Mouse (Mus musculus): Measurements from ENCODE around the gene Serpina11. TPM values are rescaled to one million over a fixed set of nuclear protein-coding genes. Genes with fewer than 3 reads are reported as not detected.
"Not testable (repeated sequence)": the region's sequence is repeated elsewhere in the genome, so short reads cannot be mapped to it uniquely, and the experiment has no call there.

The Serpina11 gene
- total RNA-seq, 2 experiments from 2014 or later, result 0.17 TPM; not detected in 1

GRCm38 (mm10) chr12:103977846-103978245 is 11.9 kb downstream of the Serpina11 start:
- peak; percentile 85 for ATAC-seq (replicated peaks; ENCODE audit: poor library complexity, severe bottlenecking)

- no peak for ATAC-seq (replicated peaks; ENCODE audit: poor library complexity, severe bottlenecking)
Measured at GRCm38 (mm10) chr12:103977060-103977459, 12.7 kb downstream of the Serpina11 start.

- no peak for ATAC-seq (replicated peaks; ENCODE audit: poor library complexity, severe bottlenecking)
Measured at GRCm38 (mm10) chr12:103971080-103971479, 18.7 kb downstream of the Serpina11 start.

GRCm38 (mm10) chr12:103969577-103970116 is 20.1 kb downstream of the Serpina11 start:
- ATAC-seq (replicated peaks; ENCODE audit: poor library complexity, severe bottlenecking), result no peak

DNA sequence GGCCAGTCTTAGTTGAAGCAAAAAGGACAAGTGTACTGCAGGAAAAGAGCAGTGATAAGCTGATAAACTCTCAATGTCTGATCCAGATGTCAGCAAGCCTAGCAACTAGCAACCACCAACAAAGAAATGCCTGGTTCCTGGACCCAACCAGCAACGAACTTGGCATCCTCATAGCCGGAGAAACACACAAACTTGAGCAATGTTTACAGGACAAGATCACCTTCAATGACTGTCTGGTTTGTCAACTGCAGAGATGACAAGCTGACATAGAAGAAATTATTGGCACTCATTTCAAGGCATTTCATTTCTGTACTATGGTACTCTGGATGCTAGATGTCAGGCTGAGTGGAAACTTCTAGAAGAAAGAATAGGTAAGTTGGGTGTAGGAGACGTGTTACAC is 23.0 kb downstream of the Serpina11 start:
- ATAC-seq (replicated peaks; ENCODE audit: poor library complexity, severe bottlenecking), result no peak

GRCm38 (mm10) chr12:103963288-103963687 is 26.5 kb downstream of the Serpina11 start:
- ATAC-seq (replicated peaks; ENCODE audit: poor library complexity, severe bottlenecking), result no peak

GRCm38 (mm10) chr12:103962860-103963259 is 26.9 kb downstream of the Serpina11 start:
- no peak for ATAC-seq (replicated peaks; ENCODE audit: poor library complexity, severe bottlenecking)

- no peak for ATAC-seq (replicated peaks; ENCODE audit: poor library complexity, severe bottlenecking)
Measured at GRCm38 (mm10) chr12:103962337-103962736, 27.4 kb downstream of the Serpina11 start.

- ATAC-seq (replicated peaks; ENCODE audit: poor library complexity, severe bottlenecking), result no peak
Measured at GRCm38 (mm10) chr12:103961716-103962115, 28.0 kb downstream of the Serpina11 start.

GRCm38 (mm10) chr12:103958798-103959197 is 31.0 kb downstream of the Serpina11 start, which contains the start of gene Serpina1e:
TSS of gene Serpina1e (minus strand) at chr12:103958975.
- no peak for ATAC-seq (replicated peaks; ENCODE audit: poor library complexity, severe bottlenecking)

DNA sequence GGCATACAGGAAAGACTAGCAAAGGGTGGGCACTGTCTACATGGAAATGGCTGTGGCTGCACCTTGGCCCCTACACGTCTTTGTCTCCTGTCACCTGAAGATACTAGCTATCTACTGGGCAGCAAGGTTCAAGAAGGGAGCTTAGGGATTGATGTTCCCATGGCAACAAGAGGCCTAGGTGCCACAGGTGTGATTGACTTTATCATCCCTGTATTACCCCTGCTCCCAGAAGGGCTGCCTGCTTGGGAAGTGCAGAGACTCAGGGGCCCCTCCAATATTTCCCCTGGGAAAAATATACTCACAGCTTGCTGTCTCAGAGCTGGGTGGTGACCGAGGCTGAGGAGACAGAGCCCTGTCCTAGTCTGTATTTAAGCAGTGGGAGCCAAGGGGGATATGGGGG is 33.2 kb downstream of the Serpina11 start:
- ATAC-seq (replicated peaks; ENCODE audit: poor library complexity, severe bottlenecking), result not testable (repeated sequence)

DNA sequence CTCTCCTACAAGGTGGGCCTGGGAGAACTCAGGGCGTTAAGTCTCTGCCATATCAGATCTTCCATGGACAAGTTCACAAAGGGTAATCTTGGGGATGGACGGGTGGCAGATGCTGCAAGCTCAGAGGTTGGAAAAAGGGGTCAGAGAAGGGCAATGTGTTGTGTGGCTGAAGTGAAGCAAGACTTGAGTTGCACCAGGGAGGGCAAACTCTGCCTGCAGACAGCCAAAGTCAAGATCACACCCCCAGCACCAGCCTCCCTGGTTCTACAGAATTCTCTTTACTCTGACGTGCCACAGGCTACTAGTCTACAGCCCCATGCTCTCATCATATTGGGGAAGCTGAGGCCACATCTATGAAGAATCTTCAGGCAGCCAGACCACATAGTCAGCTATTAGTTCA is 36.8 kb downstream of the Serpina11 start:
- not testable (repeated sequence) for ATAC-seq (replicated peaks; ENCODE audit: poor library complexity, severe bottlenecking)

DNA sequence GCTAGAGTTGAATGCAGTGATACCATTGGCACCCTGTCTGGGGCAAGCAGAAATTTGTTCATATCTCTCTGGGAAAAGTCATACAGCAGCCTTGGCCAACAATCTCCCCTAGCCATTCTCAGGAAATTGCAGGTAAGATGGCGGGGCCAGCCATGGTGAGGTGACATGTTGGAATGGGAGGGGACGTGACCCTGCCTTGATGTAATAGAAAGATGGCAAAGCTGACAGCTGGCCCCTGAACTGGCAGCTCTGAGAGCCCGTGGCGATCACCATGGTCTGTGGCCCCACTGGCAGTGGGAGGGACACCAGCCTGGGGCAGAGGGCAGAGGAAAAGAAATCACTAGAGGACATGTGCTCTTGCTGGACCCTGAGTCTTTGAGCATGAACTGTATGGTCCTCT is 43.5 kb downstream of the Serpina11 start:
- ATAC-seq (replicated peaks; ENCODE audit: poor library complexity, severe bottlenecking), result no peak

Other genes starting within 250 kb of the Serpina11 start
- not detected in 2 replicates for gene Serpina1d, start 216.4 kb downstream of the Serpina11 start, total RNA-seq (2014; fragmentation: Nextera tagmentation)
- gene Serpina1d, start 216.4 kb downstream of the Serpina11 start, total RNA-seq (2017), result not detected in 2 replicates
- not detected in 2 replicates for gene Serpina1b, start 159.6 kb downstream of the Serpina11 start, total RNA-seq (2014; fragmentation: Nextera tagmentation)
- gene Serpina1b, start 159.6 kb downstream of the Serpina11 start, total RNA-seq (2017), result not detected in 2 replicates
- not detected in 2 replicates for gene Serpina1a, start 126.4 kb downstream of the Serpina11 start, total RNA-seq (2014; fragmentation: Nextera tagmentation)
- gene Serpina1a, start 126.4 kb downstream of the Serpina11 start, total RNA-seq (2017), result not detected in 2 replicates
- gene Serpina1c, start 85.1 kb downstream of the Serpina11 start, total RNA-seq (2014; fragmentation: Nextera tagmentation), result not detected in 2 replicates
- gene Serpina1c, start 85.1 kb downstream of the Serpina11 start, total RNA-seq (2017), result not detected in 2 replicates
- not detected in 2 replicates for gene Serpina1e, start 31.0 kb downstream of the Serpina11 start, total RNA-seq (2014; fragmentation: Nextera tagmentation)
- not detected in 2 replicates for gene Serpina1e, start 31.0 kb downstream of the Serpina11 start, total RNA-seq (2017)
- not detected in 2 replicates for gene Serpina9, start 23.8 kb upstream of the Serpina11 start, total RNA-seq (2014; fragmentation: Nextera tagmentation)
- gene Serpina9, start 23.8 kb upstream of the Serpina11 start, total RNA-seq (2017), result not detected in 2 replicates
- gene Serpina12, start 54.5 kb upstream of the Serpina11 start, total RNA-seq (2014; fragmentation: Nextera tagmentation), result not detected in 2 replicates
- gene Serpina12, start 54.5 kb upstream of the Serpina11 start, total RNA-seq (2017), result 0.13 TPM in 1 of 2 replicates, not detected in the other
- gene Serpina5, start 111.2 kb upstream of the Serpina11 start, total RNA-seq (2014; fragmentation: Nextera tagmentation), result not detected in 2 replicates
- gene Serpina5, start 111.2 kb upstream of the Serpina11 start, total RNA-seq (2017), result not detected in 2 replicates
- gene Serpina3a, start 122.8 kb upstream of the Serpina11 start, total RNA-seq (2014; fragmentation: Nextera tagmentation), result not detected in 2 replicates
- gene Serpina3a, start 122.8 kb upstream of the Serpina11 start, total RNA-seq (2017), result not detected in 2 replicates
- gene Serpina3b, start 138.0 kb upstream of the Serpina11 start, total RNA-seq (2014; fragmentation: Nextera tagmentation), result not detected in 2 replicates
- gene Serpina3b, start 138.0 kb upstream of the Serpina11 start, total RNA-seq (2017), result not detected in 2 replicates
- not detected in 2 replicates for gene Serpina3c, start 163.9 kb upstream of the Serpina11 start, total RNA-seq (2014; fragmentation: Nextera tagmentation)
- gene Serpina3c, start 163.9 kb upstream of the Serpina11 start, total RNA-seq (2017), result not detected in 2 replicates
- gene Serpina3f, start 224.6 kb upstream of the Serpina11 start, total RNA-seq (2014; fragmentation: Nextera tagmentation), result 0.69 TPM in 1 of 2 replicates, not detected in the other
- gene Serpina3f, start 224.6 kb upstream of the Serpina11 start, total RNA-seq (2017), result 0.62 and 1.6 TPM in 2 replicates
- gene Serpina3g, start 246.3 kb upstream of the Serpina11 start, total RNA-seq (2014; fragmentation: Nextera tagmentation), result 30.4 and 34.2 TPM in 2 replicates
- 26.5 and 29.7 TPM in 2 replicates for gene Serpina3g, start 246.3 kb upstream of the Serpina11 start, total RNA-seq (2017)

Data from granulocyte monocyte progenitor cell, adult 5-6 weeks (primary cell).